Mouse (Mus musculus) urinary bladder, postnatal 4 days (tissue): ENCODE results near the gene Kxd1.

Experiments used
- DNase-seq, 2 experiments: peaks; one replicate each; pipeline ENCODE4 v3.0.0; 2021 to 2022; ENCODE audit warnings: low spot score in 2 of 2

The Kxd1 gene

DNA sequence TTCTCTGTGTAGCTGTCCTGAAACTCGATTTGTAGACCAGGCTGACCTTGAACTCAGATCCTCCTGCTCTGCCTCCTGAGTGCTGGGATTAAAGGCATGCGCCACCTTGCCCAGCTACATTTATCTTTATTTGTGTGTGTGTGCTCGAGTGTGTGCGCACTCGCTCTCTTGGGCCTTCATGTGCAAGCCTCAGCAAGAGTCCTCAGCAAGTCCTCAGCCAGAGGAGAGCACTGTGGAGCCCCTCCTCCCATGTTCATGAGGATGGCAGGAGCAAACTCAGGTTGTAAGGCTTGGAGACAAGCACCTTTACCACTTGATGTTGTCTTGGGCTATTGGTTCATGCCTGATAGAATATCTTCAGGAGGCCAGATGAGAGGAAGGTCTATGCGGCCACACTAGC is 20.0 kb upstream of the Kxd1 start:
- no peak for DNase-seq

DNA sequence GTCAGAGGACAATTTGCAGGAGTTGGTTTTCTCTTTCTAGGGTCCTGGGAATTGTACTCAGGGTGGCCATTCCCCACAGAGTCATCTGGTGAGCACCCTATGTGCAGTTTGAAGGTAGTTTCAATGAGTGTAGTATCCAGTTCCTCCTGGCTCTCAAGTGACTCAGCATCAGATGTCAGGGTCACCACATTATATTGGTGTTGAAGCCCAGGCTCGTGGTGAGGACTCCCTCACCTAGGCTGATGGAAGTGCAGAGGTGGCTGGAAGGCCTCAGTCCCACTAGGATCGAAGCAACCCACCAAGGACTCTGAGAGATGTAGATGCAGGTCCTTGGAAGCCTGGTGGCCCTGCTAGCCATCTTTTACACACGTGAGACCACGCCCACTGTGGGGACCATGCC is 18.7 kb upstream of the Kxd1 start:
- no peak for DNase-seq

DNA sequence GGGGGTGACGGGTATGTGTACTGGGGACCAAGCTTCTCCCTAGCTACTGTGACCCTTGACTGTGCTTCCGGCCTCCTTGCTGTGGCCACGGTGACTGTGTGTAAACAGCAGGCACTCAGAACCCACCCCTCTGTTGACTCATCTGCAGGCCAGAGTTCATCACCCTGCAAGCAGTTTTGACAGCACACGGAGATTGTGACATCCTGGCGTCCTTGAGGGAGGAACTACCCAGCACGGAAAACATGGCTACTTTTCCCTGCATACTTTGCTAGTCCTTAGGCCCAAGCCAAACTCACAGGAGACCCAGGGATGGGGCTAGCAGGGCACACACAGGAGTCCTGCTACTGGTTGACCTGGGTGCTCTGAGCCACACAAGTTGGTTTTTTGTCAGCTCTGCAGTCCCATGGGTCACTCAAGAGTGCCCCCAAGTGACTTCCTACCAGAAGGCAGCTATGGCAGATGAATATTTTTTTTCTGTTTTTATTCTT is 16.5 kb upstream of the Kxd1 start:
- no peak for DNase-seq

DNA sequence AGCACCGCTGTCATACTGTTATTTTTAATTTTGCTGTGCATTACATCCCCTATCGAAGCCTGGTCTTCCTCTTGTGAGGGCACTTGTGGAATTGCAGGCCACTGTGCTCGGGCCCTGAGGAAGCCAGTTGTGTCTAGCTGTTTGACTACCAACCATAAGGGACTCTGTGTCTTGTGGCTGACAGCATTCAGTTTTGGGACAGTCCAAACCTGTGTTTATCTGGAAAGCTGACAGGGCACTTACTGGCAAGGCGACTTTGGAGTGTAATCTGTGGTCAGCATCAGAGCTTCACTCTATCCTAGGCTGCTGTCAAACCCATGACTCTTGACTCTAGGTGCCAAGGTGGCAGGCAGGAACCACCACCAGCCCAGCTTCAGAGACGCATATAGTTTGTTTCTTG is 13.3 kb upstream of the Kxd1 start:
- DNase-seq = no peak

DNA sequence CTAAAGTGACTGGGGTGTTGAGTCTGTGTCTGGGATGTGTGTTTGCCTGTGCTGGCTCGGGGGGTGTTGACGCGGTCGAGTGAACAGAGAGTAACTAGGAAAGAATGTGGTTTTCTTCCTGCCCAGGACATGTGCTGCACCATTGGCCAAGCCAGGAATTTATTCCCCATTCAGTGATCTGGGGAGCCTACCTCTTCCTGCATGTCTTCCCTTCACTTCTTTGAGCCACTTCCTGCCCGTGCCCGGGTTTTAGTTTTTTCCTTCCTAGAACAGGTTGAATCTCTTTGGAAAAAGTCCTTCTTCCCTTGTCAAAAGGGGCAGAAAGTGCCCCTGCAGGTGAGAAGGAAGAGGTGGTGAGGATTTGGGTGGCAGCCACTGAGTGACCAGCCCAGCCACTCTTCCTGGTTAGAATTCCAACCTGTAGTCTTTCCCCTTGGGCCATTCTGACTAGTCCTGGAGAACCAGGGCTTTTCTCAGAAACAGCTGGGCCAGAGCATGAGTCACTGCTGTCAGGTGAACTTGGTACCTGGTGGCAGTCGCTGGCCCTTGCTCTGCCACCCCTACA is 12.8 kb upstream of the Kxd1 start:
- no peak for DNase-seq

DNA sequence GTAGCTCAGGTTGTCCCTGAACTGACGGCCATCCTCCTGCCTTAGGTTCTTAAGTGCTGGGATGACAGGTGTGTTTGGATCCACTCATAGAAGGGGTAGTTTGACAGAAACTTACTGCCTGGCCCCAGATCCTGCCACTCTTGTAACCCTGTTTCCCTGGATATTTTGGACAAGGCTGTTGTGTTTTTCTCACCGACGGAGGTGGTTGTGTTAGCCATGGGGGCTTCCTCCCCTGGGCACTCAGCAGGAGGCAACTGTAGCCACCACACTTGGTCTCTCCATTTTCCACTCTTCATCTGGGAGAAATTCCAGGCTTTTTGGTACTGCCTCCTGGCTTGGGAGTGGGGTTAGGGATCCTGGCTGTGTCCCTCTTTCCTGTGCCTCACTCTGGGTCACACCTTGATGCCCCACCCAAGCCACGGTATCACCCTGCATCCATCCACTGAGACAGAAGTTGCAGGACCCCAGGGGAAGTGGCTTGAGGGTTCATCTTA is 12.3 kb upstream of the Kxd1 start:
- no peak for DNase-seq

DNA sequence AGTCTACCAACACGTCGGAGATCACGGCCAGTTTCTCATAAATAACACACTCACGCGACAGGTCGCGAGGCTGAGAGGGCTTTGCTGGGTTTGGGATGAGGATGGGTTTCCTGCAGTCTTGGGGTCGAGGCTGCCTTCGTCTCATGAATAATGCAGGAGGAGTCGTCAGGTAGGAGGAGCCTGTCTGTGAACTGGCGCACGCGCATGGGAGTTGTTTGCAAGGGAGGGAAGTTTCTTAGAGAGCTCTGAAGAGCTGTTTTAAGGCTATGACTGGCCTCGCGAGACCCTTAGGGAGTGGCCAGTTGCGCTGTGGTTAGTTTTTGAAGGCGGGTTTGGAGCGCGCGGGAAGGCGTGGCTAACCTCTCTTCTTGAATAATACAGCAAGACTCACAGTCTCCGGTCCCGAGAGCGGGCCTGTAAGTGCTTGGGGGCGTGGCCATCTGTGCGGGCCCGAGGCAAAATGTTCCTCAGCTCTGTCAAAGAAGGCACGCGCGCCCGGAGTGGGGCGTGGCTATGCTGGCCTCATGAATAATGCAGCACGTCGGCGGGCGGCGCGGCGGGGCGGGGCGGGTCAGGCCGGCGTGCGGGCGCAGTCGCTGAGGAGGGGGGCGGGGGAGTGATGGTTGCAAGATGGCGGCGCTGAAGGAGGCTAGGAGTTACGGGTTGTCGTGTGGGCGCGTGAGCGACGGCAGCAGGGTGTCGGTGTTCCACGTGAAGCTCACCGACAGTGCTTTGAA is 11.5 kb upstream of the Kxd1 start, which contains the start of gene Ell:
Ell (plus strand) TSS at position 381 of the 737 bp plus-strand sequence.
- peak; percentile 99 for DNase-seq

DNA sequence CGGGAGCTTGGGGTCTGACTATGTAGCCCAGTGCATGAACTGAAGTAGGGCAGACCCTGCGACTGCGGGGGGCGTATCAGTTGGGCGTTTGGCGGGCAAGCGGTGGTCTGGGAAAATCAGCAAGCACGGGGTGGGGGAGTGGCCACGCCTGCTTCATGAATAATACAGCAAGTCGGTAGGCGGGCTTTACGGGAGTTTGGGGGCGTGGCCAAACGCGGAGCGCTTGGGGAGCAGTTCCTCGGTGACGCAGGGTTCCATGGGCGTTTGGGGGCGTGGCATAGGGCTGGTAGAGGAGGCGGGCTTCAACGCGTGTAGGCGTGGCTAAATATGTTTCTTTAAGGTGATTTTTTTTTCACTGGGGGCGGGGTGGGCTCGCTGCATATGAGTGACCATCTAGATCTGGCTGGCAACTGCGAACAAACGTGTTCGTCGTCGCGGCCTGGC is 10.9 kb upstream of the Kxd1 start:
- peak; percentile 99 to 100 for DNase-seq

DNA sequence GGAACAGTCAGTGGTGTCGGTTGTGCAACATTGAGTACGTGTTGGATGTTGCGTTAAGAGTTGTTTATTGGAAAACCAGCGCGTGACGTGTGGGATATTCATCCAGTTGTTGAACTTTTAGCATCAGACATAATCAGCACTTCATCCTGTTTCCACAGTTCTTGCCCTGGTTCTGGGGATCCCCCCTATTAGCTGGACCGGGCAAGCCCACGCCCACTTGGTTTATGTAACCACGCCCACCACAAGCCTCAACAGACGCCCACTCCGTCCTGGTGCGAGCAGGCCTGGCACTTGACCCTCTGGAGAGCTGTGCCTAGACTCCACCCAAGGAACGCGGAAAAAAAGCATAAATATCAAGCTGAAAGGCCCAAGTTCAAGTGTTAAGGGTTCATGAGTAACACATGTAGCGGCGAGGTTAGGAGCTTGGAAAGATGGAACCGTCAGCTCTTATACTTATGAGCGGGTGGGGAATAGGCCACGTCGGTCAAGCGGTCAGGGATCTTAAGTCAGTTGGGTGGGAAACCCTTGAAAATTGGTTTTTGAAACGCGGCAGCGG is 10.3 kb upstream of the Kxd1 start:
- peak; percentile 72 to 76 for DNase-seq

DNA sequence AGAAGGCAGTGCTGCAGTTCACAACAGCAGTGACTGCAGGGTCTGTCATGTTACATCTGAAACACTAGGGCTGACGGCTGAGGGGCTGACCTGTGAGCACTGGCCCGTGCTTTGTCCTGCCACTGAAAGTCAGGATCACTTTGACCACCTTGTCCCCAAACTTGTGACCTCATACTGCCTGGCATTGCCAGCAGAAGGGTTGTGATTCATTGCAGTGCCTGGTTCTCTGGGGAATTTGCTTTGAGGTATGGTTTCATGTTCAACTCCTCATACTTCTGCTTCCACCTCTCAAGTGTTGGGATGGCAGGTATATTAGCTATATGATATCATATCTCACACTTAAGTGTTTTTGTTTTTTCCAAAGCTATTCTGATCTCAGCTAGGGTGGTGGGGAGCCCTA is 7.9 kb upstream of the Kxd1 start:
- DNase-seq = no peak

DNA sequence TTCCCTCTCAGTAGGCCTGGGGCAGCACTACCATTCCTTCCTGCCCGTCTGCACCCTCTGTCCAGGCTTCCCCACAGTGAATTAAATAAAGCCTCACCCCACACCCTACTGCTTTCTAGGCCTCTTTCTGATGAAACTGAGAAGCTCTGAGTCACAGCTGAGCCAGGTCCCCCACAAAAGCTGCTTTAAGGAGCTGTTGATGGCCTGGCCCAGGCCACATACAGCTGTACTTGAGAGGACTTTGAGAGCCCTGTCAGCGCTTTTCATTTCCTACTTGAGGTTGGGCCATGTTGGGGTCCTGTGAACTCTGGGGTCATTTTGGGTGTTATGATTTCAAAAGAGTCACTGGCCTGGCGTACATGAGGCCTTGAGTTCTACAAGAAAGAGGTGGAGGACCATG is 7.5 kb upstream of the Kxd1 start:
- DNase-seq = no peak

DNA sequence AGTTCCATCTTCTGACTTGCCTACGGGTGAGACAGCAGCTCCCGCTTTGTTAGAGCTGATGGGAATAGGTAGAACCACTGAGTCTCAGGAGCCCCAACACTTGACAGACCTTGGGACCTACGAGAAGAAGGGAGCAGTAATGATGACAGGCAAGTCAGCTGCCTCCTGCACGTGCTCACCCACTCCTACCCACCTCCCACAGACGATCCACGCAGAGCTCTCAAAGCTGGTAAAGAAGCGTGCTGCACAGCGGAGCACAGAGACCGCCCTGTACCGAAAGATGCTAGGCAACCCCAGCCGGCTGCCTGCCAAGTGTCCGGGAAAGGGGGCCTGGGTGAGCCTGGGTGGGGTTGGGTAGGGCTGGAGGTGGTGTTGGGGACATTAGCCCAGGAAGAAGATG is 6.5 kb upstream of the Kxd1 start:
- DNase-seq = peak in 1 of 2 experiments; percentile 51

DNA sequence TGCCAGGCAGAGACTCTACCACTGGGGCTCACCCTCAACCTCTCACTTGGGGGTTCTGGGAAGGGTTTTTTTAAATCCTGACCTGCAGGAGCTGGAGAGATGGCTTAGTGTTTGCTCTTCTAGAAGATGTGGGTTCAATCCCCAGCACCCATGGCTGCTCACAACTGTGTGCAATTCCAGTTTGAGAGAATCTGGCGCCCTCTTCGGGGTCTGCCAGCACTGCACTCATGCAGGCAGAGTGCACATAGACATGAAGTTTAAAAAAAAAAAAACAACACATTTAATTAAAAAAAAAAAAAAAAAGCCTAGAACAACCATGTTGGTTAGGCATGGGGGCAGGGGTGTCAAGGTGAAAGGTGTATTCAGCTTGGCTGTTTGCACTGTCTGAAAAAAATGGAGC is 2.6 kb upstream of the Kxd1 start:
- DNase-seq = no peak

DNA sequence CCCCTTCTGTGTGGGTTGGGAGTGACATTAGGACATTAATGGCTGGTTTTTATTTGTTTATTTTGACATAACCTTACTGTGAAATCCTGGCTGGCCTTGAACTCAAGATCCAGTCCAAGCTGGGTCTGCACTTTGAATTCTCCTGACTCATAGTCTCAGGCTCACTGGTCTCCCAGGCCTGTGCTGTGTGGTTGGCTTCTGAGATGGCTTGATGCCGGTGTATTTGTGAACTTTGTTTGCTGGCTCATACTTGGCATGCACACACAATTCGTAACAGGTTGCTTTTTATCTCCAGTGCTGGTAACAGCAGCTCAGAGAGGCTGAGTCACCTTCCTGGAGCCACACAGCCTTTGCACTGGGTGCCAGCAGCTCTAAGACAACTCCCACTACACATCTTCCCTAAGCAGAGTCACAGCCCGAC is 2.0 kb upstream of the Kxd1 start:
- DNase-seq = no peak

DNA sequence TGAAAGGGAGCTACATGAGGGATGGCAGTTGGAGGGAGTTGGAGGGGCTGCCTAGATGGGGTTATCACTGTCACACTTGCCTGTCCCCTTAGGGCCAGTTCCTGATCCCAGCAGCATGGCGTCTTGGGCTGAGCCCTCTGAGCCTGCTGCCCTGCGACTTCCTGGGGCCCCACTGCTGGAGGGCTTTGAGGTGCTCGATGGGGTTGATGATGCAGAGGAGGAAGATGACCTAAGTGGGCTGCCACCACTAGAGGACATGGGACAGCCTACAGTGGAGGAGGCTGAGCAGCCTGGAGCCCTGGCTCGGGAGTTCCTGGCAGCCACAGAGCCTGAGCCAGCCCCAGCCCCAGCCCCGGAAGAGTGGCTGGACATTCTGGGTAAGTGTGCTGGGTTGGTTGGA is 1.5 kb upstream of the Kxd1 start:
- no peak for DNase-seq

DNA sequence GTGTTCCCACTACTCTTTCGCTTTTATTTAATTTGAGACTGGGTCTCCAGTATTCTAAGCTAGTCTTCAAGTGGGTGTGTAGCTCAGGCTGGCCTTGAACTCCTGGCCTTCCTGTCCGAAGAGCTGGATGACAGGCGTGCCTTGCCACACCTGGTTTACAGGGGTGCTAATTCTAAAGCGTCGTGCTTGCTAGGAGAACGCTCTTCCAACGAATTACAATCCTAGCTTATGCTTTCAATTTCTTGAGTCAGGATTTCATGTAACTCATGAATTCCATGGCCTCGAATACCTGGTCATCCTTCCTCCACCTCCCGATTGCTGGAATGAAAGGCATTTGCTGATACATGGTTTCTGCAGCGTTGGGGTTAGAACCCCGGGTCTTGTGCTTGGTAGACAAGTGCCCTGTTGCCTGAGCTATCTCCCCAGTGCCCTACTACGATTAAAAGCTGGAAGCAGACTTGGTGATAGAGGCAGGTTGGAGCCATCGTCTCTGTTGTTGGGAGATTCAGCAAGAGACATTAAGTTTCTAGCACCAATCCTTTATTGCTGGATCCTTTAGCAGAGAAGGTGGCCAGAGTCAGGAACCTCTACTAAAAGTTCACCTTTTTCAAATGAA is 534 bp upstream of the Kxd1 start:
- DNase-seq = no peak

DNA sequence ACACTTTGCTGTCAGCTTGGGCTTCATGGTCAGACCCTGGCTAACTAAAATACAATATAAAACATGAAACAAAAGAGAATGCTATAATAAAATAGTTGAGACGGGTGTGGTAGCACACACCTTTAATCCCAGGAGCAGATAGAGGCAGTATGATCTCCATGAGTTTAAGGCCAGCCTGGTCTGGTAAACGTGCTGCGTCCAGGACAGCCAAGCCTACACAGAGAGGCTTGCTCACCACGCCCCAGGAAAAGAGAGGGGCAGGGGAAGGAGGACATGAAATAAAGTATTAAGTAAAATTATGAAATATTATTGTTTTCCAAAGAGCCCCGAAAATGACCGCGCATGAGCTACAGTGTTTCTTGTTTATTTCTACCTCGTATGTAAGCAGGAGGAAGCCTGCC is 645 bp downstream of the Kxd1 start:
- no peak for DNase-seq

DNA sequence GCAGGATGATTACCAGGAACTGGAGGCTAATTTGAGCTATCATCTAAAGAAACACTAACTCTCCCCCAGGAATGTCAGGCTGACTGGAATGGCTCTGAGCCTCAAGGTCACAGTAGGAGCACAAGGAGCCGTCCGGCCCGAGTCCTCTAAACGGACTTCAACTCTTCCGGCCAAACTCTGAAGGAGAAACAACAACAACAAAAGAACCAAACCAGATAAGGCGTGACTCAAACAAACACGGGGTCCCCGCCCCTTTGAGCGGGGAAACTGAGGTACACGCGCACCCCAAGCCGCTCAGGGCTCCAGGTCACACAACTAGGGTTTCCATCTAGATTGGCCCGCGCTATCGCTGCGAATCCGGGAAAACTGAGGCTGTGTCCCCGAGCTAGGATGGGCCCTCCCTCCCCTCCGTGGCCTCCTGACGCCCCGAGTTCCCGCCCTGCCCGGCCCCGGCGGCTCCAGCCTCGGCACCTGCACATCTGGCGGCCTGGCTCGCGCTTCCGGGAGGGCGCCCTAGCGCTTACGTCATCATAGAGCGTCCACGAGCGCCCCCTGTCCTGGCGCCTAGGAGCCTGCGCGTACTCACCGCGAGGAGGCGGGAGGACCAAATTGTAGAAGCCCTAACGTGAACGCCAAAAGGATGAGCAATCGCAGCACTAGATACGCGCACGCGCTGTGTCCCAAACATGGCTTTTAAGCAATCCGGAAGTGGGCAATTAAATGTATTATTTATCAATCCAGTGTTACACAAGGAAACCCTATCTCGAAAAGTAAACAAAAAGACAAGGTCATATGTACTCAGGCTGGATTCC is 5.0 kb downstream of the Kxd1 start:
- peak; percentile 94 to 95 for DNase-seq

DNA sequence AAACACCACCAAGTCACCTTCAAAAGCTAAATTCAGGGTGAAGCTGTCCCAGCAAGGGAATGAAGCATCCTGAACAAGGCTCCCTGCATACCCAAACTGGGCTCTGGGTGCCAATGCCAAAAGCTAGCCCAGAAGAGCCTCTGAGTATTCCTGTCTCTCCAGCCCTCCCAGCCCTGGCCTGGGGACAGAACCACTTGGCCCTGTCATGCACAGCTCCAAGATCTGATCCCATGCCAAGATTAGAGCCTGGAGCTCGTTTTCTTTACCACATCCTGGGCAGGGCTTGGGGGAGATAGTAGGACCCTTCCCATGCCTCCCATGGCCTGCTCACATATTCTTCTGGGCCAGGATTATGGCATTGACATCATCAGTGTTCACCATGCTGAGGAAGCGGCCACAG is 8.2 kb downstream of the Kxd1 start:
- DNase-seq = no peak

DNA sequence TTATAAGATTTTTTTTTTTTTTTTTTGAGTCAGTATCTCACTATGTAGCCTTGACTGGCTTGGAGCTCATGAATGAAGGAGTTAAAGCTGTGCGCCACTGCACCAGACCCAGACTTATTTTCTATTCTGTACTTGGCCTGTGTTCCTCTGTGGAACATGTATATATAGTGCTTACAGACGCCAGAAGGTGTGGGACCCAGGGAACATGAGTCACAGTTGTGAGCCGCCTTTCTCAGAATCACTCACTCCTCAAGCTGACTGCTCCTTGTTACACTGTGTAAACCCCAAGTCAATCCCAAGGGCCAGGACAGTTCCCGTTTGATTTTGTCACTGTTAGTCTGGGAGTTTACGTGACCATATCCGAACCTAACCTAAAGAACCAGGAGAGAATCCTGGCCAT is 8.7 kb downstream of the Kxd1 start:
- no peak for DNase-seq

DNA sequence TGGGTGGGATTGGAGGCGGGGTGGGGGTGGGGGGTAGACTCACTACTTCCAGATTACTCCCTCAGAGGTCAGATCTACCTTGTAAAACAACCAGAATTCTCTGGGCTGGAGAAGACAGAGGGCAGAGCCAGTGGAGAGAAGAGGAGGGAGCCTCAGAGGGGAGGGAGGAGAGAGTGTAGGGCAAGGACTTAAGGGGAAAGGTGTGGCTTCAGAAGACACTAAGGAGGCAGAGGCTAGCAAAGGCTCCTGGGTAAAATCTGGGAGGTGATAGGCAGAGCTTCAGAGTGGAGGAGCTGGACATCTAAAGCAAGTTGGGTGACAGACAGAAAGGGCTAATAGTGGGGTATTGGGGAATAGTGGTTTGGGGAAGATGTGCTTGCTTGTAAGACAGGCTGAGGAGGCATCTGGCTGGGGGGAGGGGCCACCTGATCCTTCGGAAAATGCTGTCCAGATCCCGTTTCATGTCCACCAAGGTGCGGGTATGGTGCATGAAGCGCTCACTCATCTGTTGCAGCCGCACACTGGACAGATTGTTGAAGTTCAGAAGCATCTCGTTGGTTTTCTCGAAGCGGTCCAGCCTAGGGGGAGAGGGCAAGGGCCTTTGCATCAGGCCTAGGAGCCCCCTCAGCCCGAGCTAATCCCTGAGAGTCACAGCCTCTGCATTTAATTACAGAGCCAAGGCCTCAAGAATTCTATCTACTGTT is 9.7 kb downstream of the Kxd1 start:
- DNase-seq = peak in 1 of 2 experiments; percentile 51
